Mouse (Mus musculus) cerebellum, adult 2 months (tissue): ENCODE measurements around the gene Per1.

ENCODE experiments used
- CTCF ChIP-seq: fragments of 200-500 bp; IDR thresholded peaks from 2 replicates; pipeline ENCODE4 v1.5.1; 2011; ENCODE audit warnings: low read depth, mild to moderate bottlenecking, control low read depth, low read length, moderate library complexity, borderline replicate concordance; ENCODE audit not compliant: insufficient read depth
- POLR2A ChIP-seq: fragments of 200-500 bp; IDR thresholded peaks from 2 replicates; pipeline ENCODE4 v1.6.1; 2011; ENCODE audit warnings: low read length, control low read depth, borderline replicate concordance; ENCODE audit not compliant: insufficient read depth

DNA sequence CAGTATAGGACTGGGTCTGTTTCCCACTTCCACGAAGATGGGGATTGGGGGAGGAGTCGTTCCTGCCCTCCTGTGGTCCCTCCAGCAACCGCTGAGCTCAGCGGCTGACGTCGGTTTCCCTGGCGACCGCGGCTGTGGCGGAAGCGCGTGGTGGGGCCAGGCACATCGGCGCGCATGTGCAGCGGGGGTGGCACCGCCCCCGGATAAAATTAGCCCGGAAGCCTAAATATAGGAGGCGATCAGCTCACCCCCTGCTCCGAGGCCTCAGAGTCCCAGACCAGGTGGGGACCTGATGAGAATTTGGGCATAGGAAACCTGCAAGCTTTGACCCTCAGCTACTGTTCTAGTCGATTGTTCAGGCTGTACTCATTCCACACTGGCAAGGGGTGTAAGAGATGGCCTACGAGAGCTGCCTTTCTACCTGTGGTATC, 4.9 kb downstream of the Per1 start:
- TF ChIP-seq POLR2A (peak; percentile 59; the same call in 1 of the 2 replicates), CTCF (no peak)
